Mouse (Mus musculus): ENCODE measurements around the gene Arhgef3. TPM values are rescaled to one million over a fixed set of nuclear protein-coding genes. Genes with fewer than 3 reads are reported as not detected.

The Arhgef3 gene
- polyA plus RNA-seq, 1 experiment from 2014 or later, result 26.6 TPM

- no peak overlapping the region for H3K9ac ChIP-seq (replicated peaks)
- H3K27ac ChIP-seq, result no peak overlapping the region
- H3K9me3 ChIP-seq, result no peaks in the 10 kb centered on the region
- no peaks in the 10 kb centered on the region for H3K27me3 ChIP-seq
- H3K4me1 ChIP-seq (replicated peaks), result no peaks in the 10 kb centered on the region
- WGBS, result 73% methylated on average over 5 of the region's 5 CpGs
- H3K36me3 ChIP-seq, result no peaks in the 10 kb centered on the region
- ATAC-seq (ENCODE audit: insufficient number of reproducible peaks, insufficient read depth, low FRiP score, low TSS enrichment, low read depth), result no peak
- no peak overlapping the region for H3K4me3 ChIP-seq (replicated peaks)
- no peak overlapping the region for H3K4me2 ChIP-seq
Measured at GRCm38 (mm10) chr14:27296987-27297386, 182.3 kb downstream of the Arhgef3 start.

GRCm38 (mm10) chr14:27298875-27299274 lies 184.2 kb downstream of the Arhgef3 start:
- Histone ChIP-seq H3K4me2 (no peak overlapping the region), H3K9ac (replicated peaks) (no peak overlapping the region), H3K9me3 (no peaks in the 10 kb centered on the region), H3K27me3 (no peaks in the 10 kb centered on the region), H3K27ac (no peak overlapping the region), H3K4me1 (replicated peaks) (0 out of 2 replicates have a peak, but pooled peaks cover 3% of the 10 kb centered on the region), H3K36me3 (no peaks in the 10 kb centered on the region), H3K4me3 (replicated peaks) (no peak overlapping the region)
- WGBS, result 75% methylated on average over 2 of the region's 2 CpGs
- ATAC-seq (ENCODE audit: insufficient number of reproducible peaks, insufficient read depth, low FRiP score, low TSS enrichment, low read depth), result no peak

GRCm38 (mm10) chr14:27299705-27300104 lies 185.0 kb downstream of the Arhgef3 start:
- no peaks in the 10 kb centered on the region for H3K9me3 ChIP-seq
- 81% methylated on average over 4 of the region's 4 CpGs for WGBS
- no peaks in the 10 kb centered on the region for H3K27me3 ChIP-seq
- H3K27ac ChIP-seq, result no peak overlapping the region
- H3K4me2 ChIP-seq, result no peak overlapping the region
- H3K9ac ChIP-seq (replicated peaks), result no peak overlapping the region
- H3K4me3 ChIP-seq (replicated peaks), result no peak overlapping the region
- ATAC-seq (ENCODE audit: insufficient number of reproducible peaks, insufficient read depth, low FRiP score, low TSS enrichment, low read depth), result no peak
- H3K36me3 ChIP-seq, result no peaks in the 10 kb centered on the region
- H3K4me1 ChIP-seq (replicated peaks), result 0 out of 2 replicates have a peak, but pooled peaks cover 3% of the 10 kb centered on the region

GRCm38 (mm10) chr14:27301768-27302499 lies 187.2 kb downstream of the Arhgef3 start:
- Histone ChIP-seq H3K27ac (no peak overlapping the region), H3K4me1 (replicated peaks) (0 out of 2 replicates have a peak, but pooled peaks cover 3% of the 10 kb centered on the region), H3K4me3 (replicated peaks) (no peak overlapping the region), H3K9me3 (no peaks in the 10 kb centered on the region), H3K36me3 (no peaks in the 10 kb centered on the region), H3K9ac (replicated peaks) (no peak overlapping the region), H3K4me2 (no peak overlapping the region), H3K27me3 (no peaks in the 10 kb centered on the region)
- no peak for ATAC-seq (ENCODE audit: insufficient number of reproducible peaks, insufficient read depth, low FRiP score, low TSS enrichment, low read depth)
- 79% methylated on average over 5 of the region's 5 CpGs for WGBS

GRCm38 (mm10) chr14:27303294-27303693 lies 188.6 kb downstream of the Arhgef3 start:
- no peak overlapping the region for H3K9ac ChIP-seq (replicated peaks)
- 71% methylated on average over 4 of the region's 4 CpGs for WGBS
- H3K27ac ChIP-seq, result no peak overlapping the region
- no peak for ATAC-seq (ENCODE audit: insufficient number of reproducible peaks, insufficient read depth, low FRiP score, low TSS enrichment, low read depth)
- no peaks in the 10 kb centered on the region for H3K27me3 ChIP-seq
- H3K36me3 ChIP-seq, result no peaks in the 10 kb centered on the region
- H3K4me1 ChIP-seq (replicated peaks), result 0 out of 2 replicates have a peak, but pooled peaks cover 3% of the 10 kb centered on the region
- no peak overlapping the region for H3K4me3 ChIP-seq (replicated peaks)
- no peak overlapping the region for H3K4me2 ChIP-seq
- no peaks in the 10 kb centered on the region for H3K9me3 ChIP-seq

GRCm38 (mm10) chr14:27304408-27304807 lies 189.7 kb downstream of the Arhgef3 start:
- 62% methylated on average over 4 of the region's 4 CpGs for WGBS
- H3K4me1 ChIP-seq (replicated peaks), result peaks cover 4% of the 10 kb centered on the region; the same call in 1 of the 2 replicates
- no peak overlapping the region for H3K27ac ChIP-seq
- no peaks in the 10 kb centered on the region for H3K27me3 ChIP-seq
- ATAC-seq (ENCODE audit: insufficient number of reproducible peaks, insufficient read depth, low FRiP score, low TSS enrichment, low read depth), result no peak
- no peaks in the 10 kb centered on the region for H3K9me3 ChIP-seq
- no peak overlapping the region for H3K4me2 ChIP-seq
- no peak overlapping the region for H3K9ac ChIP-seq (replicated peaks)
- H3K4me3 ChIP-seq (replicated peaks), result no peak overlapping the region
- H3K36me3 ChIP-seq, result no peaks in the 10 kb centered on the region

- WGBS, result 57% methylated on average over 3 of the region's 3 CpGs
- Histone ChIP-seq H3K36me3 (no peaks in the 10 kb centered on the region), H3K4me2 (no peak overlapping the region), H3K4me3 (replicated peaks) (no peak overlapping the region), H3K4me1 (replicated peaks) (peaks cover 3% of the 10 kb centered on the region; the same call in 1 of the 2 replicates), H3K9ac (replicated peaks) (no peak overlapping the region), H3K9me3 (no peaks in the 10 kb centered on the region), H3K27ac (no peak overlapping the region), H3K27me3 (no peaks in the 10 kb centered on the region)
- ATAC-seq (ENCODE audit: insufficient number of reproducible peaks, insufficient read depth, low FRiP score, low TSS enrichment, low read depth), result no peak
Measured at GRCm38 (mm10) chr14:27308761-27309160, 194.1 kb downstream of the Arhgef3 start.

GRCm38 (mm10) chr14:27310559-27311242 lies 196.0 kb downstream of the Arhgef3 start:
- Histone ChIP-seq H3K4me2 (no peak overlapping the region), H3K4me3 (replicated peaks) (no peak overlapping the region), H3K27me3 (no peaks in the 10 kb centered on the region), H3K9me3 (no peaks in the 10 kb centered on the region), H3K27ac (no peak overlapping the region), H3K4me1 (replicated peaks) (peaks cover 12% of the 10 kb centered on the region; the same call in 1 of the 2 replicates), H3K9ac (replicated peaks) (no peak overlapping the region), H3K36me3 (no peaks in the 10 kb centered on the region)
- 77% methylated on average over 4 of the region's 4 CpGs for WGBS
- no peak for ATAC-seq (ENCODE audit: insufficient number of reproducible peaks, insufficient read depth, low FRiP score, low TSS enrichment, low read depth)

- Histone ChIP-seq H3K4me2 (no peak overlapping the region), H3K9ac (replicated peaks) (no peak overlapping the region), H3K4me1 (replicated peaks) (peaks cover 14% of the 10 kb centered on the region; the same call in 1 of the 2 replicates), H3K27me3 (no peaks in the 10 kb centered on the region), H3K9me3 (no peaks in the 10 kb centered on the region), H3K4me3 (replicated peaks) (no peak overlapping the region), H3K36me3 (no peaks in the 10 kb centered on the region), H3K27ac (no peak overlapping the region)
- 78% methylated on average over 1 of the region's 1 CpGs for WGBS
- no peak for ATAC-seq (ENCODE audit: insufficient number of reproducible peaks, insufficient read depth, low FRiP score, low TSS enrichment, low read depth)
Measured at GRCm38 (mm10) chr14:27312380-27312779, 197.7 kb downstream of the Arhgef3 start.

- H3K4me3 ChIP-seq (replicated peaks), result no peak overlapping the region
- 70% methylated on average over 6 of the region's 6 CpGs for WGBS
- no peaks in the 10 kb centered on the region for H3K27me3 ChIP-seq
- H3K9me3 ChIP-seq, result no peaks in the 10 kb centered on the region
- no peak overlapping the region for H3K9ac ChIP-seq (replicated peaks)
- no peak for ATAC-seq (ENCODE audit: insufficient number of reproducible peaks, insufficient read depth, low FRiP score, low TSS enrichment, low read depth)
- H3K36me3 ChIP-seq, result no peaks in the 10 kb centered on the region
- peaks cover 10% of the 10 kb centered on the region; the same call in 1 of the 2 replicates for H3K4me1 ChIP-seq (replicated peaks)
- H3K27ac ChIP-seq, result no peak overlapping the region
- H3K4me2 ChIP-seq, result no peak overlapping the region
Measured at GRCm38 (mm10) chr14:27315737-27316136, 201.0 kb downstream of the Arhgef3 start.

- no peak for ATAC-seq (ENCODE audit: insufficient number of reproducible peaks, insufficient read depth, low FRiP score, low TSS enrichment, low read depth)
- Histone ChIP-seq H3K27me3 (no peaks in the 10 kb centered on the region), H3K9me3 (no peaks in the 10 kb centered on the region), H3K4me1 (replicated peaks) (peaks cover 10% of the 10 kb centered on the region; the same call in 1 of the 2 replicates), H3K4me2 (no peak overlapping the region), H3K27ac (no peak overlapping the region), H3K4me3 (replicated peaks) (no peak overlapping the region), H3K36me3 (no peaks in the 10 kb centered on the region), H3K9ac (replicated peaks) (no peak overlapping the region)
- WGBS, result 63% methylated on average over 8 of the region's 8 CpGs
Measured at GRCm38 (mm10) chr14:27317146-27317545, 202.4 kb downstream of the Arhgef3 start.

All from limb, embryonic 12.5 days (tissue).